Mouse (Mus musculus) ES-E14 (cell line): ENCODE measurements around the gene Erp27.

Experiments
- HCFC1 ChIP-seq: IDR thresholded peaks from 2 replicates; pipeline ENCODE4 v1.6.1; 2012; ENCODE audit warnings: low read length, inconsistent platforms, borderline replicate concordance; ENCODE audit not compliant: insufficient read depth
- ZNF384 ChIP-seq: IDR thresholded peaks from 2 replicates; pipeline ENCODE4 v1.6.1; 2012; ENCODE audit warnings: low read depth, low read length, inconsistent platforms

- TF ChIP-seq HCFC1 (no peak), ZNF384 (no peak)
Observed at GRCm38 (mm10) chr6:136906283-136906936, 15.6 kb downstream of the Erp27 start.
